Mouse (Mus musculus): ENCODE measurements around the gene Rsg1. TPM values are rescaled to one million over a fixed set of nuclear protein-coding genes. Genes with fewer than 3 reads are reported as not detected.
A peak's percentile ranks its signal among the peaks of the same experiment; 100 is the strongest.

Gene Rsg1
- total RNA-seq (2014; rRNA removed) (2.4 and 8.7 TPM in 2 replicates), polyA plus RNA-seq (2015; fragmentation: Nextera tagmentation; extraction: Ambion mirVana) (3.9 and 4.3 TPM in 2 replicates)

DNA sequence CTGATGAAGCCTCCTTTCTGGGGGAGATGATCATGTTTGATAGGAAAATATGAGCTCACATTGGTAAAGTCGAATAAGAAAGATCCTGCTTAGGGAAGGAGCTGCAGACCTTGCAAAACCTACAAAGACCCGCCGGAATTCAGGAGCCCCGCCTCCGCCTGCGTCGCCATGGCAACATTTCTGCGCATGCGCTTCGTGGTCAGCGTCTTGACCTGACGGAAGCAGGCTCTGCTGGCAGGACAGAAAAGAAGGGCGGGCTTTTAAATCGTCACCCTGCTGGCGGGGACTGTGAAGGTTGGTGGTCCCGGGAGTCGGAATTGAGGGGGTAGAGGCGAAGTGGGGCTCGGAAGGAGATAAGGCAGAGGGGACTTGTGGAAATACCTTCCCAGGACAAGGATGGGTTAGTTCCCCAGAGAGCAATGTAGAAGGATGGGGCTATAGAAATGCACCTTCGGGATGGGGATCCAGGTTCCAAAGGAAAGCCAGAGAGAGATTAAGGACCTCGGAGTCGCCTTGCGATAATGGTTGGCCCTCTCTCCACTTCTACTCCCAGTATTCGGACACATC lies at the start of gene Rsg1:
Gene Rsg1 (plus strand): TSS at position 187 of the 567 bp plus-strand sequence.
- Histone ChIP-seq H3K9ac (replicated peaks; ENCODE audit: low read length) (peak within 1 kb of the TSS; percentile 48), H3K4me2 (ENCODE audit: low read depth, low read length) (peak within 1 kb of the TSS; percentile 85), H3K4me1 (ENCODE audit: insufficient read depth, low read length) (0 out of 2 replicates have a peak, but pooled peaks cover 4% of the 10 kb centered on the region), H3K36me3 (ENCODE audit: insufficient read depth, low read length) (no peaks in the 10 kb centered on the region), H3K27ac (peak within 1 kb of the TSS; percentile 32; the same call in 1 of the 2 replicates), H3K27me3 (ENCODE audit: insufficient read depth, low read length) (no peaks in the 10 kb centered on the region), H3K9me3 (ENCODE audit: low read length) (no peaks in the 10 kb centered on the region), H3K4me3 (ENCODE audit: low read length) (peak within 1 kb of the TSS; percentile 47)
- ATAC-seq, result peak; percentile 80
- peak; percentile 97 for DNase-seq (ENCODE audit: low spot score)
- WGBS, result under 1% methylated on average over 24 of the region's 24 CpGs
- TF ChIP-seq CTCF (IDR thresholded peaks at IDR 0.05; ENCODE audit: low read depth), result peak; percentile 34

DNA sequence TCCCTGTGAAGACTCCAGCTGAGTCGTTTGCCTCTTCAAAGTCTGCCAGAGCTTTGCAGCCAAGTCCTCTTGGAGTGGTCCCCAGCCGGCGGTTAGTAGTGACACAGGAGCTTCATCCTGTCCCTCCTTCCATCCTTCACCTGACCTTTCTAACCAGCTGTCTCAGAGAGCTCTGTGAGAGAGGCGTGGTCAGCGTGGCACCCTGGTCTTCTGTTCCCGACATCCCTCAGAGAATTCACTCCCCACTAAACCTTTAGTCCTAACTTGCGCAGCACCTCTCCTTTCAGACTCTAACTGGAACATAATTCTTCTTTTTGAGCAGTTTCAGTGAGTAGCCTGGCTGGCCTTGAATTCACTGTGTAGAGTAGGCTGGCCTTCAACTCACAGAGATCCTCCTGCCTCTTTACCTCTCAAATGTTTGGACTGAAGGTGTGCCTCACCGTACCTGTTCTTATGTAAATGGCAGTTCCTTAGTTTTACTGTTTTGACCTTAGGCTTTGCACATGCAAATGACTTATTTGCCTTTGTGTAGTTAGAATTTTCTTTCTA lies 47.9 kb upstream of the Rsg1 start:
- Histone ChIP-seq H3K9me3 (ENCODE audit: low read length) (no peaks in the 10 kb centered on the region), H3K27me3 (ENCODE audit: insufficient read depth, low read length) (no peaks in the 10 kb centered on the region), H3K36me3 (ENCODE audit: insufficient read depth, low read length) (peaks cover 8% of the 10 kb centered on the region; the same call in 1 of the 2 replicates), H3K4me2 (ENCODE audit: low read depth, low read length) (no peak overlapping the region), H3K4me3 (ENCODE audit: low read length) (no peak overlapping the region), H3K27ac (no peak overlapping the region), H3K9ac (replicated peaks; ENCODE audit: low read length) (no peak overlapping the region), H3K4me1 (ENCODE audit: insufficient read depth, low read length) (no peaks in the 10 kb centered on the region)
- TF ChIP-seq CTCF (IDR thresholded peaks at IDR 0.05; ENCODE audit: low read depth), result no peak
- 83% methylated on average over 8 of the region's 8 CpGs for WGBS
- DNase-seq (ENCODE audit: low spot score), result no peak
- ATAC-seq, result no peak

DNA sequence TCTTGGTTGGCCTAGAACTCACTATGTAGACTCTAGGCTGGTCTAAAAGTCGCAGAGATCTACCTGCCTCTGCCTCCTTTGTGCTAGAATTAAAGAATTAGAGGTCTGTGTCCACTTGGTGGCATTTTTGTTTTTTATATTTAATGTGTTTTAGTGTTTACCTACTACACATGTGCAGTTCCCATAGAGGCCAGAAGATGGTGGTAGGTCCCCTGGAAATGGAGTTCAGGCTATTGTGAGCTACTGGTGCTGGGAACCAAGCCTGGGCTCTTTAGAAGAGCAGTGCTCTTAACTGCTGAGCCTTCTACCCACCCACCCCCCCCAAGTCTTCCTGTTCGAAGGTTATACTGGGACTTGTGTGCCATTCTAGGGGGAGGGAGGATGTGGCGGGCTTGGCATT lies 46.6 kb upstream of the Rsg1 start:
- peaks cover 22% of the 10 kb centered on the region for H3K36me3 ChIP-seq (ENCODE audit: insufficient read depth, low read length)
- no peak for TF ChIP-seq CTCF (IDR thresholded peaks at IDR 0.05; ENCODE audit: low read depth)

DNA sequence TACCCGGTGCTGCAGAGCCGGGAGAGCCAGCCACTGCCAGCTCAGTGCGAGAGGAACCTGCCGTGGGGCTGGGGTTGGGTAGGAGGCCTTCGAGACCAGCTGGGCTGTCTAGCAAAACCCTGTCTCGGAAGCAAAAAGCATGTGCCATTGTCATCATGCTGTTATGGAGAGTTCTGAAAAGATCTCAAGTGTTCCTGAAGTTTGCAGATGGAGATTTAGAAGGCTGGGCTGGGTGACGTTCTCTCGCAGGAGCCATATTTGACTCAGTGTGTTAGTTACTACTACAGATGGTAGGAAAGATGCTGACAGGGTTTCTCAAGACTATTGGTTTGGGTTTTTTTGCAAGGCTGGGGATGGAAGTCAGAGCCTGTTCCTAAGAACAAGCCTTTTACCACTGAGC lies 41.6 kb upstream of the Rsg1 start:
- DNase-seq (ENCODE audit: low spot score) (no peak), ATAC-seq (no peak)

More for the DNA sequence above, 46.6 kb upstream of the Rsg1 start:
- no peak overlapping the region for H3K27ac ChIP-seq
- no peak for ATAC-seq
- no peaks in the 10 kb centered on the region for H3K9me3 ChIP-seq (ENCODE audit: low read length)
- H3K9ac ChIP-seq (replicated peaks; ENCODE audit: low read length), result no peak overlapping the region
- no peak overlapping the region for H3K4me2 ChIP-seq (ENCODE audit: low read depth, low read length)
- no peak overlapping the region for H3K4me3 ChIP-seq (ENCODE audit: low read length)
- 94% methylated on average over 3 of the region's 3 CpGs for WGBS
- no peaks in the 10 kb centered on the region for H3K27me3 ChIP-seq (ENCODE audit: insufficient read depth, low read length)
- no peaks in the 10 kb centered on the region for H3K4me1 ChIP-seq (ENCODE audit: insufficient read depth, low read length)
- DNase-seq (ENCODE audit: low spot score), result no peak

DNA sequence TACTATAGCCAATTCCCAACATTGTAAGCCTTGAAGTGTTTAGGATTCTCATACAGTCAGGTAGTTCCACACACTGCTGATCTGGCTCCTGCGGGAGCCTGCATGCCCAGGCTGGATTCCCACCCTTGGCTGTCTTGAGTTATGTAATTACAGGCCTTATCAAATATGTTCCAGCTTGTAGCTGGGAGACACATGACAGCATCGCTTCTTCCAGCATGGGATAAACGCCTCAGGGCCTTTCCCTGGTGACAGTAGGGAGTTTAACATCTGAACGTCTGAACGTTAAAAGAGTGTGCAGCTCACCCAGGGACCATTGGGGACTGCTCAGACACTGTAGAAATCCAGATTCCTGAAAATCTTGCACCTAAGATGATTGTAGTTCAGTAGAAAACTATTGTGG lies 38.0 kb upstream of the Rsg1 start:
- no peak for ATAC-seq
- Histone ChIP-seq H3K4me3 (ENCODE audit: low read length) (no peak overlapping the region), H3K4me2 (ENCODE audit: low read depth, low read length) (no peak overlapping the region), H3K4me1 (ENCODE audit: insufficient read depth, low read length) (no peaks in the 10 kb centered on the region), H3K9me3 (ENCODE audit: low read length) (no peaks in the 10 kb centered on the region), H3K27me3 (ENCODE audit: insufficient read depth, low read length) (no peaks in the 10 kb centered on the region), H3K27ac (peak overlapping the region; percentile 41; the same call in 1 of the 2 replicates), H3K36me3 (ENCODE audit: insufficient read depth, low read length) (peaks cover 21% of the 10 kb centered on the region), H3K9ac (replicated peaks; ENCODE audit: low read length) (no peak overlapping the region)
- WGBS, result 60% methylated on average over 5 of the region's 5 CpGs
- TF ChIP-seq CTCF (IDR thresholded peaks at IDR 0.05; ENCODE audit: low read depth), result no peak
- DNase-seq (ENCODE audit: low spot score), result no peak

More for the DNA sequence above, 41.6 kb upstream of the Rsg1 start:
- WGBS, result 89% methylated on average over 8 of the region's 8 CpGs
- Histone ChIP-seq H3K36me3 (ENCODE audit: insufficient read depth, low read length) (peaks cover 26% of the 10 kb centered on the region), H3K9me3 (ENCODE audit: low read length) (no peaks in the 10 kb centered on the region), H3K4me2 (ENCODE audit: low read depth, low read length) (no peak overlapping the region), H3K4me3 (ENCODE audit: low read length) (no peak overlapping the region), H3K27me3 (ENCODE audit: insufficient read depth, low read length) (no peaks in the 10 kb centered on the region), H3K27ac (no peak overlapping the region), H3K4me1 (ENCODE audit: insufficient read depth, low read length) (no peaks in the 10 kb centered on the region), H3K9ac (replicated peaks; ENCODE audit: low read length) (no peak overlapping the region)
- TF ChIP-seq CTCF (IDR thresholded peaks at IDR 0.05; ENCODE audit: low read depth), result no peak

GRCm38 (mm10) chr4:141176328-141176838 lies 37.4 kb upstream of the Rsg1 start:
- Histone ChIP-seq H3K27ac (peak overlapping the region; percentile 41; the same call in 1 of the 2 replicates), H3K36me3 (ENCODE audit: insufficient read depth, low read length) (peaks cover 19% of the 10 kb centered on the region), H3K4me2 (ENCODE audit: low read depth, low read length) (no peak overlapping the region), H3K27me3 (ENCODE audit: insufficient read depth, low read length) (no peaks in the 10 kb centered on the region), H3K4me1 (ENCODE audit: insufficient read depth, low read length) (no peaks in the 10 kb centered on the region), H3K9ac (replicated peaks; ENCODE audit: low read length) (no peak overlapping the region), H3K4me3 (ENCODE audit: low read length) (no peak overlapping the region), H3K9me3 (ENCODE audit: low read length) (no peaks in the 10 kb centered on the region)
- ATAC-seq (no peak), DNase-seq (ENCODE audit: low spot score) (no peak)
- TF ChIP-seq CTCF (IDR thresholded peaks at IDR 0.05; ENCODE audit: low read depth), result no peak
- 86% methylated on average over 10 of the region's 10 CpGs for WGBS

GRCm38 (mm10) chr4:141178500-141178899 lies 35.3 kb upstream of the Rsg1 start:
- Histone ChIP-seq H3K4me3 (ENCODE audit: low read length) (no peak overlapping the region), H3K4me1 (ENCODE audit: insufficient read depth, low read length) (no peaks in the 10 kb centered on the region), H3K9me3 (ENCODE audit: low read length) (no peaks in the 10 kb centered on the region), H3K4me2 (ENCODE audit: low read depth, low read length) (no peak overlapping the region), H3K27me3 (ENCODE audit: insufficient read depth, low read length) (no peaks in the 10 kb centered on the region), H3K36me3 (ENCODE audit: insufficient read depth, low read length) (peaks cover 11% of the 10 kb centered on the region; the same call in 1 of the 2 replicates), H3K9ac (replicated peaks; ENCODE audit: low read length) (no peak overlapping the region), H3K27ac (no peak overlapping the region)
- ATAC-seq, result no peak
- 37% methylated on average over 4 of the region's 4 CpGs for WGBS
- DNase-seq (ENCODE audit: low spot score), result no peak
- TF ChIP-seq CTCF (IDR thresholded peaks at IDR 0.05; ENCODE audit: low read depth), result no peak

Data from hindbrain, postnatal 0 days (tissue).